Comparison of ENCODE assay signal across 1 mouse cellular context in genomic region chr5:124439447-124440093, GRCm38 (mm10).
A peak's percentile ranks its signal among the peaks of the same experiment; 100 is the strongest.
TF ChIP-seq lines count a peak whose summit lies in the region.

TSS of gene Kmt5a (plus strand) at chr5:124439930.

TF ChIP-seq in CH12.LX, 34 proteins besides CTCF, POLR2A, EP300 and RAD21 (continued from another document):
- 0 out of 2 replicates have a peak, but pooled peaks have one; percentile 43 for TF ChIP-seq KAT2A (IDR thresholded peaks at IDR 0.05; ENCODE audit: insufficient replicate concordance, low read length)
- no peak for TF ChIP-seq RCOR1 (conservative IDR thresholded peaks at IDR 0.05; ENCODE audit: low read depth, low read length)
- TF ChIP-seq ZKSCAN1 (IDR thresholded peaks at IDR 0.05; ENCODE audit: borderline replicate concordance, low read depth, low read length), result no peak
- TF ChIP-seq BHLHE40 (IDR thresholded peaks at IDR 0.05; ENCODE audit: low read depth, low read length), result no peak
- no peak for TF ChIP-seq ETS1 (conservative IDR thresholded peaks at IDR 0.05; ENCODE audit: low read depth, low read length)
- peak; percentile 94 for TF ChIP-seq MYC (IDR thresholded peaks at IDR 0.05; ENCODE audit: low read depth, low read length)
- no peak for TF ChIP-seq SMC3 (IDR thresholded peaks at IDR 0.05; ENCODE audit: low read depth, low read length)
- TF ChIP-seq E2F4 (IDR thresholded peaks at IDR 0.05; ENCODE audit: insufficient replicate concordance, low read depth, low read length), result peak; percentile 65; the same call in 1 of the 2 replicates
- no peak for TF ChIP-seq GABPA (IDR thresholded peaks at IDR 0.05; ENCODE audit: insufficient replicate concordance, low read depth, low read length)
- TF ChIP-seq MAFK (IDR thresholded peaks at IDR 0.05; ENCODE audit: insufficient replicate concordance, low read length), result peak; percentile 11; the same call in 1 of the 2 replicates
- TF ChIP-seq HCFC1 (IDR thresholded peaks at IDR 0.05; ENCODE audit: low read depth, low read length), result peak; percentile 71
- peak; percentile 78; the same call in 1 of the 2 replicates for TF ChIP-seq POLR2AphosphoS2 (IDR thresholded peaks at IDR 0.05; ENCODE audit: low read depth, low read length)
